In genomic region chr13:36726551-36726950, GRCm38 (mm10) we compare ENCODE assay signal across 8 mouse cellular contexts. TPM values are rescaled to one million over a fixed set of nuclear protein-coding genes. Genes with fewer than 3 reads are reported as not detected.
DNase-seq lines count a peak whose midpoint lies in the region; ATAC-seq lines count a peak whose summit lies in the region.

No protein-coding gene starts in this region.

- no peak overlapping the region for H3K9ac ChIP-seq in lung, embryonic 16.5 days (ENCODE audit: low read length)
- H3K9ac ChIP-seq in forebrain, embryonic 14.5 days (ENCODE audit: low read length) = peak overlapping the region; percentile 56
- no peak overlapping the region; the same call in 1 of the 2 replicates for H3K9ac ChIP-seq in limb, embryonic 15.5 days
- no peak overlapping the region for H3K9ac ChIP-seq in stomach, embryonic 16.5 days (ENCODE audit: low read length)

- H3K27ac ChIP-seq in lung, embryonic 16.5 days (ENCODE audit: low read length) = no peak overlapping the region
- peak overlapping the region; percentile 98 for H3K27ac ChIP-seq in forebrain, embryonic 14.5 days (ENCODE audit: low read depth, low read length)
- H3K27ac ChIP-seq in limb, embryonic 15.5 days = 0 out of 2 replicates have a peak overlapping the region, but pooled peaks have one; percentile 3
- H3K27ac ChIP-seq in stomach, embryonic 16.5 days (ENCODE audit: low read length) = no peak overlapping the region

- H3K4me3 ChIP-seq in lung, embryonic 16.5 days (ENCODE audit: low read length) = peak overlapping the region; percentile 24
- H3K4me3 ChIP-seq in forebrain, embryonic 14.5 days (ENCODE audit: low read depth, low read length) = peak overlapping the region; percentile 34
- H3K4me3 ChIP-seq in limb, embryonic 15.5 days = peak overlapping the region; percentile 41
- H3K4me3 ChIP-seq in stomach, embryonic 16.5 days (replicated peaks; ENCODE audit: low read length) = no peak overlapping the region; the same call in none of the 2 replicates

- ATAC-seq in CD4-positive, CD25-positive, alpha-beta regulatory T cell, adult 4 months = no peak
- ATAC-seq in lung, embryonic 16.5 days (ENCODE audit: low read depth) = no peak
- no peak for ATAC-seq in forebrain, embryonic 14.5 days
- no peak for ATAC-seq in limb, embryonic 15.5 days (ENCODE audit: insufficient number of reproducible peaks, low FRiP score, low TSS enrichment, low read depth)
- no peak for ATAC-seq in stomach, embryonic 16.5 days (ENCODE audit: insufficient read depth, low FRiP score)

- peaks cover 94% of the 10 kb centered on the region for H3K27me3 ChIP-seq in lung, embryonic 16.5 days (ENCODE audit: control insufficient read depth, insufficient read depth, low read depth, low read length)
- peaks cover 38% of the 10 kb centered on the region for H3K27me3 ChIP-seq in forebrain, embryonic 14.5 days (replicated peaks; ENCODE audit: control insufficient read depth, insufficient read depth, low read length)
- peaks cover 85% of the 10 kb centered on the region for H3K27me3 ChIP-seq in limb, embryonic 15.5 days
- H3K27me3 ChIP-seq in stomach, embryonic 16.5 days (ENCODE audit: control insufficient read depth, insufficient read depth, low read length) = peaks cover 93% of the 10 kb centered on the region

- H3K4me2 ChIP-seq in lung, embryonic 16.5 days (ENCODE audit: low read depth, low read length) = peak overlapping the region; percentile 47
- peak overlapping the region; percentile 70 for H3K4me2 ChIP-seq in forebrain, embryonic 14.5 days (ENCODE audit: low read length)
- H3K4me2 ChIP-seq in limb, embryonic 15.5 days = peak overlapping the region; percentile 56
- H3K4me2 ChIP-seq in stomach, embryonic 16.5 days (ENCODE audit: low read depth, low read length) = peak overlapping the region; percentile 45; the same call in 1 of the 2 replicates

- peaks cover 4% of the 10 kb centered on the region; the same call in 1 of the 2 replicates for H3K9me3 ChIP-seq in lung, embryonic 16.5 days (ENCODE audit: control insufficient read depth, low read length)
- H3K9me3 ChIP-seq in forebrain, embryonic 14.5 days (replicated peaks; ENCODE audit: control insufficient read depth, low read length) = no peaks in the 10 kb centered on the region
- H3K9me3 ChIP-seq in limb, embryonic 15.5 days = no peaks in the 10 kb centered on the region
- peaks cover 4% of the 10 kb centered on the region; the same call in 1 of the 2 replicates for H3K9me3 ChIP-seq in stomach, embryonic 16.5 days (replicated peaks; ENCODE audit: control insufficient read depth, low read length)

- intact Hi-C loops in gastrocnemius, postnatal 14 days (cut with DNase I; ENCODE audit: low total_unique reads) = no loop called here

- DNase-seq in CD4-positive, CD25-positive, alpha-beta regulatory T cell, adult 2 months (ENCODE audit: low read depth, low spot score) = peak; percentile 25
- no peak for DNase-seq in lung, postnatal 10 days
- peak; percentile 51 for DNase-seq in forebrain, embryonic 14.5 days (ENCODE audit: low spot score)
- DNase-seq in gastrocnemius, postnatal 14 days = no peak

- under 1% methylated on average over 24 of the region's 24 CpGs for WGBS in lung, embryonic 16.5 days
- WGBS in forebrain, embryonic 14.5 days = 1% methylated on average over 24 of the region's 24 CpGs
- WGBS in limb, embryonic 15.5 days = 2% methylated on average over 24 of the region's 24 CpGs
- WGBS in stomach, embryonic 16.5 days = 3% methylated on average over 24 of the region's 24 CpGs

- H3K36me3 ChIP-seq in lung, embryonic 16.5 days (ENCODE audit: control insufficient read depth, insufficient read depth, low read length) = no peaks in the 10 kb centered on the region
- H3K36me3 ChIP-seq in forebrain, embryonic 14.5 days (ENCODE audit: control insufficient read depth, insufficient read depth, low read length) = no peaks in the 10 kb centered on the region
- H3K36me3 ChIP-seq in limb, embryonic 15.5 days = no peaks in the 10 kb centered on the region
- H3K36me3 ChIP-seq in stomach, embryonic 16.5 days (ENCODE audit: control insufficient read depth, insufficient read depth, low read length) = no peaks in the 10 kb centered on the region

- H3K4me1 ChIP-seq in lung, embryonic 16.5 days (replicated peaks; ENCODE audit: control insufficient read depth, insufficient read depth, low read length) = peaks cover 16% of the 10 kb centered on the region
- peaks cover 10% of the 10 kb centered on the region; the same call in 1 of the 2 replicates for H3K4me1 ChIP-seq in forebrain, embryonic 14.5 days (ENCODE audit: control insufficient read depth, insufficient read depth, low read length)
- H3K4me1 ChIP-seq in limb, embryonic 15.5 days = peaks cover 39% of the 10 kb centered on the region
- peaks cover 20% of the 10 kb centered on the region for H3K4me1 ChIP-seq in stomach, embryonic 16.5 days (ENCODE audit: control insufficient read depth, insufficient read depth, low read length)

RNA-seq across cellular contexts. Expression of gene Nrn1, which starts 8.4 kb away (rescaled TPM):
- 10 to 100 TPM; 56.1 to 63.6 TPM for polyA plus RNA-seq in CD4-positive, CD25-positive, alpha-beta regulatory T cell, adult 4 months (2017; shearing (Covaris generic))
- 0.54 and 1.5 TPM in 2 replicates for polyA plus RNA-seq in lung, embryonic 16.5 days (2015; fragmentation: Nextera tagmentation; extraction: Ambion mirVana)
- polyA plus RNA-seq in forebrain, embryonic 14.5 days (2014; fragmentation: Nextera tagmentation; extraction: Ambion mirVana) = 56.5 and 58.6 TPM in 2 replicates
- 24.0 and 24.9 TPM in 2 replicates for polyA plus RNA-seq in limb, embryonic 15.5 days (2015; fragmentation: Nextera tagmentation; extraction: Ambion mirVana)
- 9.0 and 10.4 TPM in 2 replicates for polyA plus RNA-seq in stomach, embryonic 16.5 days (2015; fragmentation: Nextera tagmentation; extraction: Ambion mirVana)
- total RNA-seq in gastrocnemius, postnatal 14 days (2021) = 1 to 10 TPM; 1.5 to 1.7 TPM

Comparison
In these comparisons a context has a peak if more than half of its experiments do, and no peak if none do; other contexts are left out.
1. DNase-seq: peak in CD4-positive, CD25-positive, alpha-beta regulatory T cell, adult 2 months (single experiment) and forebrain, embryonic 14.5 days (single experiment); none in lung, postnatal 10 days (single experiment) and gastrocnemius, postnatal 14 days (single experiment).
2. H3K27ac ChIP-seq: peak in forebrain, embryonic 14.5 days (single experiment) and limb, embryonic 15.5 days (single experiment); none in lung, embryonic 16.5 days (single experiment) and stomach, embryonic 16.5 days (single experiment).
3. Peak in every context shown above with its lines, with median percentiles within 50 percentile points of each other: H3K4me2 ChIP-seq.